Mouse (Mus musculus) neural tube, embryonic 14.5 days (tissue): ENCODE measurements around the gene Ptbp1. TPM values are rescaled to one million over a fixed set of nuclear protein-coding genes. Genes with fewer than 3 reads are reported as not detected.

Experiments used
- ATAC-seq: fragments of 200-750 bp; cut with Nextera tagmentation; 2 replicates; pipeline ENCODE4 v1.8.0; 2017; ENCODE audit warnings: low read depth, mild to moderate bottlenecking, moderate TSS enrichment, moderate library complexity
- H3K27ac ChIP-seq: fragments of 300-500 bp; sonication (generic); 2 replicates; pipeline ENCODE4 v1.5.1; 2014; ENCODE audit warnings: low read depth, mild to moderate bottlenecking, control low read depth, low read length, moderate library complexity, mixed read lengths
- H3K27me3 ChIP-seq: fragments of 300-500 bp; sonication (generic); 2 replicates; pipeline ENCODE4 v1.6.1; 2014; ENCODE audit warnings: low read length; ENCODE audit not compliant: control insufficient read depth, insufficient read depth
- H3K36me3 ChIP-seq: fragments of 300-500 bp; sonication (generic); 2 replicates; pipeline ENCODE4 v1.6.1; 2014; ENCODE audit warnings: low read length, mixed read lengths; ENCODE audit not compliant: control insufficient read depth, insufficient read depth
- H3K4me1 ChIP-seq: fragments of 300-500 bp; sonication (generic); 2 replicates; pipeline ENCODE4 v1.6.1; 2014; ENCODE audit warnings: low read length; ENCODE audit not compliant: control insufficient read depth, insufficient read depth
- H3K4me2 ChIP-seq: fragments of 300-500 bp; sonication (generic); 2 replicates; pipeline ENCODE4 v1.6.1; 2014; ENCODE audit warnings: mild to moderate bottlenecking, low read depth, low read length, control low read depth
- H3K4me3 ChIP-seq: fragments of 300-500 bp; sonication (generic); 2 replicates; pipeline ENCODE4 v1.5.1; 2014; ENCODE audit warnings: low read depth, low read length, control low read depth, mixed read lengths
- H3K9ac ChIP-seq: fragments of 300-500 bp; sonication (generic); replicated peaks from 2 replicates; pipeline ENCODE4 v1.6.1; 2014; ENCODE audit warnings: low read depth, mild to moderate bottlenecking, control low read depth, low read length, mixed read lengths
- H3K9me3 ChIP-seq: fragments of 300-500 bp; sonication (generic); 2 replicates; pipeline ENCODE4 v1.6.1; 2016; ENCODE audit warnings: low read length; ENCODE audit not compliant: control insufficient read depth
- WGBS: fragments of 180-500 bp; shearing (Covaris S2); extraction: QIAGEN DNeasy Blood & Tissue Kit; methylation state at CpG from one replicate; pipeline ENCODE4 v1.1.7; 2014; 5-methylcytosine and 5-hydroxymethylcytosine counted together
- polyA plus RNA-seq: library from polyadenylated mRNA; unstranded; fragments of >200 nt; fragmentation: Nextera tagmentation; extraction: Ambion mirVana; gene quantifications from 2 replicates; pipeline ENCODE4 v1.2.1, GENCODE M21; 2014

The Ptbp1 gene
- polyA plus RNA-seq, 1 experiment from 2014 or later = 36.9 TPM

DNA sequence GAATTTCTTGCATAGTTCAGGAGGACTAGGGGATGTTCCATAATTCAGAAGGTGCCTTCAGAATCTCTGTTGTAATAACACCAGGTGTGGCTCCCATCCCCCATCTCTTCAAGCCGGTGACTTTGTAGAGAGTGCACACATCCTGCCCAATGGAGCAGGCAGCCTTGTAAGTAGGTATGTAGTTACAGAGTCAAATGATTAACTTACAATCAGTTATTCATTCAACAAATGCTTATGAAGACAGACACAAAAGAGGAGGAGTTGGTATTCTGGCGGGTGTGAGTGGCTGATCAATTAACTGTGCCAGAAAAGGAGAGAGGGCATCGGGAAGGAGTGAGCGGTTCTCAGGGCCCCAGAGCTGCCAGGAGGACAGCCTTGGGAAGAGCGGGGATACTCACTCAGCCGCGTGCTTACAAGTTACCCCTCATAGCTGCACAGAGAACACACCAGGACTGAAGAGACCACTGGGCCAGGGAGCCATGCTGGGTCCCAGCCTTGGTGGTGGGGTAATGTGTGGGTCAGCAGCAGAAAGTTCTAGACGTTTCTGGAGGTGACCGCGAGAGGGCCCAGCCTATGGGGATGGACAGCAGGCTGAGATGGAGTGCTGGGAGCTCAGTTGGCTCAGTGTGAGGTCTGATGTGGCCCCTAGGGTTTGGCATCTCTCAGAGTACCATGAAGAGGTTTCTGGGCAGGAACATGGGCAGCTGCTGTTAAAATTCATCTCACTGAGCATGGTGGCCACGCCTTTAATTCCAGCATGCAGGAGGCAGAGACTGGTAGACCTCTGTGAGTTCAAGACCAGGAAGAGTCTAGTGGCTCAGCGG is 38.3 kb upstream of the Ptbp1 start:
- H3K27ac ChIP-seq = no peak overlapping the region
- H3K9ac ChIP-seq = no peak overlapping the region
- H3K4me2 ChIP-seq = no peak overlapping the region
- no peaks in the 10 kb centered on the region for H3K9me3 ChIP-seq
- no peaks in the 10 kb centered on the region for H3K27me3 ChIP-seq
- WGBS = 87% methylated on average over 12 of the region's 12 CpGs
- H3K4me1 ChIP-seq = no peaks in the 10 kb centered on the region
- ATAC-seq = no peak
- H3K36me3 ChIP-seq = peaks cover 44% of the 10 kb centered on the region
- no peak overlapping the region for H3K4me3 ChIP-seq

DNA sequence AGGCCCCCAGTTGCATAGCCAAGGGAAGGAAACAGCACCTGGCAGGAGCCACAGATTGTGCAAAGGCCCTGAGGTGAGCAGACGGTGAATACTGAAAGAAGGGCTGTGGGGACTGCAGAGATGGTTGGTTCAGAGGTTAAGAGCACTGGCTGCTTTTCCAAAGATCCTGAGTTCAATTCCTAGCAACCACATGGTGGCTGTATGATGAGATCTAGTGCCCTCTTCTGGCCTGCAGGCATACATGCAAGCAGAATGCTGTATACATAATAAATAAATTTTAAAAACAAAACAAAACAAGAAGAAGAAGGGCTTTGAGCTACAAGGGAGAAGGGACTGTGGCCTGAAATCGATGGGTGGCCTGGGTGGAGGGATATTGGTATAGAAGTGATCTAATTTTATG is 37.1 kb upstream of the Ptbp1 start:
- Histone ChIP-seq H3K4me2 (no peak overlapping the region), H3K4me3 (no peak overlapping the region), H3K27ac (no peak overlapping the region), H3K27me3 (no peaks in the 10 kb centered on the region), H3K9me3 (no peaks in the 10 kb centered on the region), H3K36me3 (peaks cover 49% of the 10 kb centered on the region), H3K4me1 (no peaks in the 10 kb centered on the region), H3K9ac (no peak overlapping the region)
- WGBS = 77% methylated on average over 2 of the region's 2 CpGs
- no peak for ATAC-seq

DNA sequence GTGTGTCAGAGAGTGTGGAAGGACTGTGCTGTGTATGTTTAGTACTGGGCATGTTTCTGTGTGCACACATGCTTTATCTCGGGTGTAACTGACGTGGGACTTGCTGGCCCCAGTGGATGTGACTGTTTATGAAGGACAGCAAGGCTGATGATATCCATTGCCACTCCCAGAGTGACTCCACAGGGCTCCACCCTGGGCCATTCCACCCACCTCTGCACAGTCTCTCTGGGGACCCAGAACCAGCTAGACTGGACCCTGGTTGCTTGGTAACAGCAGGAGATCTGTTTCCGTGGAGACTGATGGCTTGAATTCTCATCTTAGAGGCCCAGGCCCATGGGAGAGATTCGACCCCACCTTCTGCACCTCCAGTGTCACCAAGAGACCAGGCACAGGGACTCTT is 36.0 kb upstream of the Ptbp1 start:
- 70% methylated on average over 4 of the region's 4 CpGs for WGBS
- Histone ChIP-seq H3K27me3 (no peaks in the 10 kb centered on the region), H3K4me1 (no peaks in the 10 kb centered on the region), H3K4me2 (no peak overlapping the region), H3K27ac (no peak overlapping the region), H3K9me3 (no peaks in the 10 kb centered on the region), H3K4me3 (no peak overlapping the region), H3K9ac (no peak overlapping the region), H3K36me3 (peaks cover 49% of the 10 kb centered on the region)
- no peak for ATAC-seq

DNA sequence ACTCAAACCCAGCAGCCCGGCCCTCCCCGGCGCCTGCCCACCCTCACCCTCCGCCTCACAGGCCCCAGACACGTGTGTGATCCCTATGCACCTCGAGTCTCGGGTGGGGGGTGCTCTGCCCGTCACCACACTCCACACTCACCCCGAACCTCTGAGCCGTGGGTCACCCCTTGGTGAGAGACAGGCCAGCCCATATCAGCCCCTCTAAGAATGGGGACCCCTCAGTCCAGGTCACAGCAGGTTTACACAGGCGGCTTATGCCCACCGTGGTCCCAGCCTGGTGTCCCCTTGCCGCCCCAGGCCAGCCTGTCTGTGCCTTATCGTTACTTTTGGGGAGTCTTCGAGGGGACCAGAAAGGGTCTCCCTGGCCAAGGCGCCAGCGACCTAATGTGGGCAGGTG is 34.6 kb upstream of the Ptbp1 start:
- Histone ChIP-seq H3K9ac (no peak overlapping the region), H3K27me3 (no peaks in the 10 kb centered on the region), H3K9me3 (no peaks in the 10 kb centered on the region), H3K27ac (no peak overlapping the region), H3K4me2 (no peak overlapping the region), H3K4me1 (no peaks in the 10 kb centered on the region), H3K4me3 (no peak overlapping the region), H3K36me3 (peaks cover 49% of the 10 kb centered on the region)
- ATAC-seq = no peak
- 93% methylated on average over 17 of the region's 17 CpGs for WGBS

DNA sequence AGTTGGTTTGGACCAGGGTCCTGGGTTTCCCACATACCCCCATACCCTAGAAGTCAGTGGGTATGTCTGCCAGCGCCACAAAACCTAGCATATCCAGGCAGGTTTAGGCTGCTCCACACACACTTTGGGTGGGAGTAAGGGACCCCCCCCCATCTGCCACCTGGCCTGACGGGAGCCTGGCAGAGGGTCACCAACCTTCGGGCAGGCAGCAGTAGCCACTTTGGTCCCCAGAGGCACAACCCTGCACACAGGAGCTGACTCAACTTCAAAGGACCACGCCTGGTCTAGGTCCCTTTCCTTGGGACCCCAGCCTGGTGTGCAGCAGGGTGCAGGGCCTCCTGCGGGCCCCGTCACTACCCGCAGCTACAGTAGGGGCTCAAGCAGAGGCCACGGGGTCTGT is 34.0 kb upstream of the Ptbp1 start:
- peaks cover 46% of the 10 kb centered on the region for H3K36me3 ChIP-seq
- no peak overlapping the region; the same call in 1 of the 2 replicates for H3K27ac ChIP-seq
- no peak overlapping the region for H3K9ac ChIP-seq
- H3K27me3 ChIP-seq = no peaks in the 10 kb centered on the region
- no peak overlapping the region for H3K4me2 ChIP-seq
- WGBS = 83% methylated on average over 8 of the region's 8 CpGs
- no peak for ATAC-seq
- no peaks in the 10 kb centered on the region for H3K9me3 ChIP-seq
- H3K4me3 ChIP-seq = no peak overlapping the region
- no peaks in the 10 kb centered on the region for H3K4me1 ChIP-seq

DNA sequence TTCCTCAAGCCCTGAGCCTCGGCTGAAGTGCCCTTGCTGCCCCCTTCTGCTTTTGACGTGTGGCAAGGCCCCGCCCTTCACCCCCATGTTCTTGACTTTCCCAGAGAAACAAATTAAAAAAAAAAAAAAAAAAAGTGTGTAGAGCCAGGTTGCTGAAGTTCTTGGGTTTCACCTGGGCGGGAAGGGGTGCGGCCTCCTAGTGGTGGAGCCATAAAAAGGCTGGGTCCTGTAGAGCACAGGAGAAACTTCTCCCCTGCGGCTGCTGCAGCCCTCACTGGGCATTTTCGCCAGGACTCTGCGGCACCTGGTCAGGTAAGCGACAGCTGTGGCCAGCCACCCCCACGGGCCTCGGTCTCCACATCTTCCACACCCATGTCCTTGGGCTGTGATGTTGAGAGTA is 33.4 kb upstream of the Ptbp1 start, which contains the start of gene Misp:
Gene Misp (plus strand): TSS at position 208 of the 400 bp plus-strand sequence.
- 72% methylated on average over 11 of the region's 11 CpGs for WGBS
- no peak within 1 kb of the TSS for H3K4me2 ChIP-seq
- no peak within 1 kb of the TSS for H3K4me3 ChIP-seq
- H3K9me3 ChIP-seq = no peaks in the 10 kb centered on the region
- no peak for ATAC-seq
- no peaks in the 10 kb centered on the region for H3K4me1 ChIP-seq
- peaks cover 45% of the 10 kb centered on the region for H3K36me3 ChIP-seq
- H3K9ac ChIP-seq = no peak within 1 kb of the TSS
- no peaks in the 10 kb centered on the region for H3K27me3 ChIP-seq
- no peak within 1 kb of the TSS; the same call in 1 of the 2 replicates for H3K27ac ChIP-seq

DNA sequence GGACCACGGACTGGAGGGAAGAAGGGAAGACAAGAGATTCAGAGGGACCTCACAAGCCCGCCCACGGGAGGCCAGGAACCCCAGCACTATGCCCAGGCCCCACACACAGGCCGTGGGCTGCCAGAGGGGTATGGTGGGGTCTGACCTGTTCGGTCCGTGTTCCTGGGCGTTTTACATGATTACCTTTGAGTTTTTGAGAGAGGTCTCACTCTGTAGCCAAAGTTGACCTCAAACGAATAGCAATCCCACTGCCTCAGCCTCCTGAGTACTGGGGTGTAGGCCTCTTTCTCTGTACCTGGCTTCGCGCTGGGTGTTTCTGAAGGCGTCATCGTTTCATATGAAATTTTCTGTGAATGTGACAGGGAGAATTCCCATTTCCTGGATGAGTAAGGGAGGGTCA is 32.5 kb upstream of the Ptbp1 start:
- H3K4me3 ChIP-seq = no peak overlapping the region
- H3K4me2 ChIP-seq = no peak overlapping the region
- 92% methylated on average over 12 of the region's 12 CpGs for WGBS
- no peaks in the 10 kb centered on the region for H3K27me3 ChIP-seq
- H3K4me1 ChIP-seq = no peaks in the 10 kb centered on the region
- H3K9ac ChIP-seq = no peak overlapping the region
- ATAC-seq = no peak
- H3K9me3 ChIP-seq = no peaks in the 10 kb centered on the region
- H3K27ac ChIP-seq = no peak overlapping the region
- H3K36me3 ChIP-seq = peaks cover 39% of the 10 kb centered on the region

DNA sequence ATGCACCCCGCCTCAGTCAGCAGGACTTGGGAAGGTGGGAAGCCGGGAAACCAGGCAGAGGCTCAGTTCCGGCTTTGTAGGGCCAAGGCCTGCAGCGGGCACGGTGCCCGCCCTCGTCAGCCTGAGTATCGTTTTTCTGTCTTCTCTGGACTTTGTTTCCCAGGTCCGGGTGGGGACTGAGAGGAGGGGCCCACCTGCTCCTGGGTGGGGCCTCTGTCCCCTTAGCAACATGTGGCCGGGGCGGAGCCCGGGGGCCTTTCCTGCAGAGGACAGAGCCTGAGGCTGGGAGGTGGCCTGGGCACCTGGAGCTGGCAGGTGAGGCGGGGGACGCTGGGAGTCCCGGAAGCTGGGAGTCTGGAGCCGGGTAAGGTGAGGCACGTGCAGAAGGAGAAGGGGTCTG is 31.9 kb upstream of the Ptbp1 start:
- peaks cover 36% of the 10 kb centered on the region for H3K36me3 ChIP-seq
- WGBS = 30% methylated on average over 17 of the region's 17 CpGs
- H3K27ac ChIP-seq = no peak overlapping the region
- H3K4me1 ChIP-seq = no peaks in the 10 kb centered on the region
- no peaks in the 10 kb centered on the region for H3K27me3 ChIP-seq
- no peak overlapping the region for H3K4me3 ChIP-seq
- H3K9ac ChIP-seq = 0 out of 2 replicates have a peak overlapping the region, but pooled peaks have one; percentile 16
- ATAC-seq = no peak
- H3K4me2 ChIP-seq = no peak overlapping the region
- H3K9me3 ChIP-seq = no peaks in the 10 kb centered on the region

DNA sequence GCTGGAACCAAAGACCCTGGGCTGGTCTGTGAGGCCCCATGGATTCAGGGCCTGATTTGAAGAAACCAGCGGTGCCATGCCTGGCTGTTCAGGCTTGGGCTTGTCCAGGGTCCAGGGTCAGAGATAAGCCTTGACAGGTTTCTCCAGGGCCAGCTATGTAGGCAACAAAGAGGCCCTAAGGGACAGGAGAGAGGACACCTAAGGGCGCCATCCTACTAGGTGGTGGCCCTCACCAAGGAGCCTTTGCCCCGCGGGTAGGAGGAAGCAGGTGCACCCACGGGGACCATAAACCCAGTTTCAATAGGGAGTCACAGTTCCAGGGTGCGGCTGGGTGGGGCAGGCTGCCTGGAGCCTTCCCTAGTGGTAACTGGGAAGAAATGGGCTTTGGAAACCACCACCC is 31.2 kb upstream of the Ptbp1 start:
- WGBS = 66% methylated on average over 6 of the region's 6 CpGs
- peak overlapping the region; percentile 50; the same call in 1 of the 2 replicates for H3K27ac ChIP-seq
- no peak overlapping the region for H3K4me3 ChIP-seq
- ATAC-seq = no peak
- no peak overlapping the region for H3K4me2 ChIP-seq
- no peak overlapping the region for H3K9ac ChIP-seq
- H3K36me3 ChIP-seq = peaks cover 34% of the 10 kb centered on the region
- H3K9me3 ChIP-seq = no peaks in the 10 kb centered on the region
- H3K27me3 ChIP-seq = no peaks in the 10 kb centered on the region
- no peaks in the 10 kb centered on the region for H3K4me1 ChIP-seq
